Mouse (Mus musculus) lung, adult 2 months (tissue): ENCODE measurements at regions not wholly inside any gene's neighbourhood (a gene's known extent, or its start where the extent isn't known, plus 50 kb on each side); places are given as distances from the start of the nearest gene placed in this dataset.
"Not testable (repeated sequence)": the region's sequence is repeated elsewhere in the genome, so short reads cannot be mapped to it uniquely, and the experiment has no call there.

Source experiments
- DNase-seq: peaks from one replicate; pipeline ENCODE4 v3.0.0; 2022
- H3K4me1 ChIP-seq: fragments of 200-500 bp; 2 replicates; pipeline ENCODE4 v1.6.1; 2011; ENCODE audit warnings: low read length; ENCODE audit not compliant: control insufficient read depth, insufficient read depth
- H3K4me3 ChIP-seq: fragments of 200-500 bp; replicated peaks from 2 replicates; pipeline ENCODE3; 2011; ENCODE audit warnings: low read depth, mild to moderate bottlenecking, control low read depth, low read length; ENCODE audit errors: extremely low read depth
- CTCF ChIP-seq: fragments of 200-500 bp; IDR thresholded peaks from 2 replicates; pipeline ENCODE4 v1.5.1; 2011; ENCODE audit warnings: mild to moderate bottlenecking, low read length, control low read depth; ENCODE audit not compliant: insufficient read depth
- POLR2A ChIP-seq: fragments of 200-500 bp; IDR thresholded peaks from 2 replicates; pipeline ENCODE4 v1.6.1; 2011; ENCODE audit warnings: low read depth, mild to moderate bottlenecking, control low read depth, low read length, borderline replicate concordance; ENCODE audit errors: extremely low read depth
- WGBS: fragments of 180-500 bp; shearing (Covaris S2); methylation state at CpG from one replicate; pipeline ENCODE4 v1.1.7; 2018; 5-methylcytosine and 5-hydroxymethylcytosine counted together

DNA sequence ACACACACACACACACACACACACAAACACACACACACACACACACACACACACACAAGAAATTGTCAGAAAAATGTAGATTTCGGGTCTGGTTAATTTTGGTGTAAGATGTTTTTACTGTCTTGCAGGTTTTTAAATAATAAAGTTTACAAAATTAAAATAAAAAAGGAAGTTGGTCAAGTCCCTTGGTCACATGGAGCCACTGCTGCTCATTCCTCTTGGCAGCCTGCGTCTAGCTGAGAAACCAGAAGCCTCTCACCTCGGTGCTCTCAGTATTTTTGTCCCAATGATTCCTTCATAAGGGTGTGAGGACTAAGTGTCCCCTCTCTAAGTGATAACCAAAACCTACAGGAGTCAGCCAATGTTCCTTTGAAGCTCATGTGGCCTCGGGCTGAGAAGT lies 76.8 kb upstream of the Smg1 start:
- H3K4me3 ChIP-seq: no peak overlapping the region
- TF ChIP-seq CTCF (no peak), POLR2A (no peak)
- H3K4me1 ChIP-seq: no peaks in the 10 kb centered on the region
- WGBS: 77% methylated on average over 4 of the region's 4 CpGs
- DNase-seq: no peak

DNA sequence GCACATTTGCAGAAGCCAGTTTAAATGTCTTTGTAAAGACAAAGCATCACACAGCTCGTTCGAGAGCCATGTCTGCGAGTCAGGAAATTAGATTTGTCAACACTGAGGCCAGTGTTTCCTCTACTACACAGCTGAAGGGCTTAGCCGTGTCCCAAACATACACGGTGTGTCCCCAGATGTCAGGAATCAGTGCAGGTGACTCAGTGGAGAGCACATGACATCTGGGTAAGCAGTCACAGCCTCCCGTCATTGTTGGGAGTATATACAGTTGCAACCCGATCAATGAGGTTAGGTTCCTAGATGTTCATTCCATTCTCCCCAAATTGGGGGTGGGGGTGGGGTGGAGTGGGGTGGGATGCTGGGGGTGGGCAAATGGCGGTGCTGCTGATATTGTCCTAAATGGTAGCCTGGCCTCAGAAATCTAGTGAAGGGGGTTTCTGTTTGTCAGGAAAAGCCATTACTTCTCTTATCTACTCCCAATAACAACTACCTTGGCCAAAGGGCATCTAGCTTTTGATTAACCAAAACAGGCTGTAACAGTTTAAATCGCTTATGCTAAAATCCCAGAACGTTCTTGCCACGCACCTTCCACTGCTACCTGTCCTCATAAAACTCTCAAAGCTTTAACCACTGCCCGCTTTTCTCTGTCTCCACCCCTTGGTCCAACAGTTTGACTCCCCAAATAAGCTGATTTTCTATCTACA lies 75.1 kb upstream of the Smg1 start:
- TF ChIP-seq POLR2A (no peak), CTCF (no peak)
- 46% methylated on average over 12 of the region's 12 CpGs for WGBS
- Histone ChIP-seq H3K4me3 (no peak overlapping the region), H3K4me1 (no peaks in the 10 kb centered on the region)
- DNase-seq: no peak

DNA sequence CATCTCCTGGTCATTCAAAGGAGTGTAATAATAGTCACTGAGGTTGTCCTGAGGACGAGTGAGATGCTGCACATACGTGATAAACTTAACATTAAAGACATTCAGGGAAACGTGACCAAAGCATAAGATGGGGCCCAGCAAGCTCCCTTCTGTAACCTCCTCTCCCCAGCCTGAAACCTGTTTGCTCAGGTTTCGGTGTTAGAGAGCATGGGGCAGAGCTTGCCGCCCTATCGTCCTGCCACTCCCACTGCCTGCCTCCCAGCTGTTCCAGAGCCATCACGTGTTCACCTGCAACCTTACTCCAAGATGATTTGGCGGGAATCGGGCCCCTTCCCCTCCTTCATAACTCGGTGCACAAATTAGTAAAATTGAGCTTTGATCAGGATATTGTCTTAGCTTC lies 71.4 kb upstream of the Smg1 start:
- H3K4me1 ChIP-seq, DNase-seq, H3K4me3 ChIP-seq: not testable (repeated sequence)
- 56% methylated on average over 10 of the region's 10 CpGs for WGBS

DNA sequence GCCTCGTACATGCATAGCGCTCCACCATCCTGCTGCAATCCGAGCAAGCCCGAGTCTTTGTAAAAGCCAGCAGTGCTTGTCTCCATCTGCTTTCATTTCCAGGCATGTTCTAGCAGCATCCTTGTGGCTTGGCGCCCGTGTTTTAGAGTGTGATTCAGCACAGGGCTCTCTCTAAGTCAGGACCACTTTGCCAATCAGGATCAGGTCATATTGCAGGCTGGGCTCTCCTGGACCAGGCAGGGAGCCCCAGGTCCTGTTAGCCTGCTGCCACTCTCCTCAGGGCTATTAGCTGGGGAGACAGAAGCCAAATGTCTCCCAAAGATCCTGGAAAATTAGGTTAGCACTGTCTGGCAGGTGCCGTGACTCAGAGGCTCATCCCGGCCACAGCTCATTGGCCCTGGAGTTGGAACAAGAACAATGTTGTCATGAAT lies 70.8 kb upstream of the Smg1 start:
- WGBS: 80% methylated on average over 8 of the region's 8 CpGs
- Histone ChIP-seq H3K4me3 (no peak overlapping the region), H3K4me1 (no peaks in the 10 kb centered on the region)
- no peak for DNase-seq
- TF ChIP-seq CTCF: no peak
- no peak for TF ChIP-seq POLR2A

DNA sequence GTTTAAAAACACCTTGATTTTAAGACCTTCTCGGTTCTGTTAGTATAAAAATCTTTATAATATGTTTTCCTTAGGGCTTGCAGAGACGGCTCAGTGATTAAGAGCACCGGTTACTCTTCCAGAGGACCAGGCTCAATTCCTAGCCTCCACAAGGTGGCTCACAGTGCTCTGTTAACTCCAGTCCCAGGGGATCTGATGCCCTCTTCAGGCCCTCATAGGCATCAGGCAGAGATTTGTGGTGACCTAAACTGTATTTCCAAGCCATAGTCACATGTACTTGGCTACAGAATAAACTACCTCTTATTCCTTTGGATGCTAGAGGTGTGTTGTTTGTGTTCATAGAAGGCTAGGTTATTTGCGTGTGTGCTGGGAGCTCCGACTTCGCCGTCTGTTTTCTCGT lies 70.3 kb upstream of the Smg1 start:
- WGBS: 60% methylated on average over 8 of the region's 8 CpGs
- no peak for TF ChIP-seq CTCF
- TF ChIP-seq POLR2A: no peak
- no peak overlapping the region for H3K4me3 ChIP-seq
- no peak for DNase-seq
- H3K4me1 ChIP-seq: no peaks in the 10 kb centered on the region

DNA sequence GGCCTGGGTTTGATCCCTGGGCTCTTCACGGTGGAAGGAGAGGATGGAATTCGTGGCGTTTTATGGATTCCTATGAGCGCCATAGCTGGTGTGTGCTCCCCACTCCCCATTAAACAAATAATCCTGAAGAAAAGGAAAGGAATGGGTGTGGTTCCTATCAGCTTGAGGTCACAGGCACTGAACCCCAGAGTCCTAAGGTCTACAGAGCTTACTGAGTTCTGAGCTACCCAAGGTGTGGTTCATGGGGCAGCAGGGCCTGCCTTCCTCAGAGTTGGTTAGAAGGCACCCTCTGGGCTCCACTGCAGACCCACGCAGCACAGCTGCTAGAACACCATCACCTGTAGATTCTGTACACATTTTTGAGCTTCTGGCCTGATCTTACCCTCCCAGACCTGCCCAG lies 66.3 kb upstream of the Smg1 start:
- WGBS: 59% methylated on average over 5 of the region's 5 CpGs
- no peak for TF ChIP-seq POLR2A
- TF ChIP-seq CTCF: no peak
- H3K4me3 ChIP-seq: no peak overlapping the region
- DNase-seq: no peak
- no peaks in the 10 kb centered on the region for H3K4me1 ChIP-seq

DNA sequence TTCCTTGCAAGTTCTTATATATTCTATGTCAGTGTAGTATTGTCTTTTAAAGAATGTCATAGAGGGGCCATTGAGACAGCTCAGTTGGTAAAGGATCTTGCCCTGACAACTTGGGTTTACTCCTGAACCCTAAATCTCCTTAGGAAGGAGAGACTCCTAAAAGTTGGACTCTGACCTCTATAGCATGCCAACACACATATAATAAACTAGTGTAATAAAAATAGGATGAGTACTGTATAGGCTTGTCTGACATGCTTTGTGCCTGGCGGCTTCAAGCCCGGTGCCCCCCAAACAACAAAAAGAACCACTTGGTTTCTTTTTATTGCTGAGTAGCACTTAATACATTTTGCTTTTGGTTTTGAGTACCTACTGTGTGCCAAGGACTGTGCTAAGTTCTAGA lies 65.4 kb upstream of the Smg1 start:
- DNase-seq: no peak
- Histone ChIP-seq H3K4me3 (no peak overlapping the region), H3K4me1 (no peaks in the 10 kb centered on the region)
- 91% methylated on average over 2 of the region's 2 CpGs for WGBS
- TF ChIP-seq POLR2A (no peak), CTCF (no peak)

DNA sequence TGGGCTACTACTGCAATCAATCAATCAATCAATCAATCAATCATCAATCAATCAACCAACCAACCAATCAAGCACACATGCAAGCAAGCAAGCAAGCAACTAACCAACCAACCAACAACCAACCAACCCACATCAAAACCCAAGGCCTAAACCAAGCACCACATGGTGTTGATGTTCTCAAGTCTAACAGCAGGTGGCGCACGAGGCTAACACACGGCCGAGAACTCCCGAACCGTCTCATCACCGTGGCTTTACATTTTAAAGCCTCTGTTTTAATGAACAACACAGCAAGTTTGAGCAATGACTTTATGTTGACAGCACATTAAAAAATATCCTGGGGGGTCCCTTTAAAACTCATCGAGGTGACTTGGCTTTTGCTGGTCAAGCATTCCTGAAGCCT lies 61.3 kb upstream of the Smg1 start:
- DNase-seq: peak; percentile 71
- 0% methylated on average over 8 of the region's 8 CpGs for WGBS
- Histone ChIP-seq H3K4me3 (no peak overlapping the region), H3K4me1 (no peaks in the 10 kb centered on the region)
- TF ChIP-seq CTCF (peak; percentile 97), POLR2A (no peak)

DNA sequence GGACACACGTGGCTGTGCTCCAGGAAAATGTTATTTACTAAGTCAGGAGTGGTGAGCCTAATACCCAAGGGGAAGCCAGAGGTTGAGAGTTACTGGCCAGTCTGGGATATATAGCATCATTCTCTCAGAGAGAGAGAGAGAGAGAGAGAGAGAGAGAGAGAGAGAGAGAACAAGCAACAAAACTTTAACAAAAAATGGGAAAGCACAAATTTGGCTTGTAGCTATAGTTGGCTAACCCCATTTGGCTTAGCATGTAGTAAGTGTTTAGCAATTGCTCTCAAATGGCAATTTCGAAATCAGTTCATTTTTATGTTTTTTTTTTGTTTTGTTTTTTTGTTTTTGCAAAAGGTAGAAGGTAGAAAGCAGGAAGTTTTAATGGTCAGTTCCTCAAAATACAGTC lies 60.9 kb upstream of the Smg1 start:
- 52% methylated on average over 2 of the region's 2 CpGs for WGBS
- H3K4me3 ChIP-seq: no peak overlapping the region
- TF ChIP-seq CTCF (no peak), POLR2A (no peak)
- DNase-seq: no peak
- no peaks in the 10 kb centered on the region for H3K4me1 ChIP-seq

DNA sequence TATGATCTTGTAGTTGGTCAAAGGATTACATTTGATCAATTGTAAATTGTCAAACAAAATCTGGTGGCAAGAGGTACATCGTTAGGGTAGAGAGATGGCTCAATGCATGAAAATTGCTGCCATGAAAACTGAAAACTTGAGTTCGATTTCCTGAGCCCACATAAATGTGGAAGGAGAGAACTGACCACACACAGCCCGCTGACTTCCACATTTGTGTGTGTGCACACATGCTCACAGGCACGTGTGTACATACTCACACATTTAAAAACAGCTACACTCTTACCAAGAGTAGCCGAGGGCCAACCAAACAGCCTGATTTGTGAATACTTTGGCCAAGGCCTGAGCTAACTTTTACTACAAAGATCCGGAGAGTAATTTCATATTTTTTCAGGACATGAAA lies 60.5 kb upstream of the Smg1 start:
- TF ChIP-seq CTCF (no peak), POLR2A (no peak)
- WGBS: 74% methylated on average over 6 of the region's 6 CpGs
- H3K4me1 ChIP-seq: no peaks in the 10 kb centered on the region
- H3K4me3 ChIP-seq: no peak overlapping the region
- DNase-seq: no peak

DNA sequence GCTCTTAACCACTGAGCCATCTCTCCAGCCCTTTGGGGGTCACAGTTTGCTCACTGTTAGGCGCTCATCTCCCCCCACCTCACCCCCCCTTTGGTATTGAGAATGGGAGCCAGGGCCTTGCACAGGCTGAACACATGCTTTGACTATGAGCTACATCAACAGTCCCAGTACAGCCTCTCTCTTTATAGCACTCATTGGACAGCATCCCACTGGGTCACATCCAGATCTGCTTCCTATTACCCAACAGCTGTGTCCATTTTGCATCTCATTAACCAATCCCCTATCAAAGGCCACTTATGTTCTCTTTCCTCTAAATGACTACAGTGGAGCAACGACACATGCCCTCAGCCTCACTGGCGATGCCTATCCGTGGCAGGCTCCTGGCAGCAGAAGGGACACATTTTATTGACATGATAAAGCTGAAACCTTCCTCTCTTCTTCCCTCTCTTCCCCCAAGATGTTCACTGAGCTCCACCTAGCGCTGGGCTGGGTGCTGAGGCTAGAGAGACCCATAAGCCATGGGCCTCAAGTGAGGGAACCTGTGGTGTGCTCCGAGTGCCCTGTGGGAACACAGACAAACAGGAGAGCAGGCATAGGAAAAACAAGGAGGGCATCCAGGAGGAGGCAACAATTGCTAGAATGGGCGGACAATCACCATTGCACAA lies 57.3 kb upstream of the Smg1 start:
- Histone ChIP-seq H3K4me3 (no peak overlapping the region), H3K4me1 (no peaks in the 10 kb centered on the region)
- WGBS: 64% methylated on average over 7 of the region's 7 CpGs
- DNase-seq: no peak
- no peak for TF ChIP-seq CTCF
- no peak for TF ChIP-seq POLR2A
